Mouse (Mus musculus): ENCODE measurements at regions not wholly inside any gene's neighbourhood (a gene's known extent, or its start where the extent isn't known, plus 50 kb on each side); places are given as distances from the start of the nearest gene placed in this dataset.
"Not testable (repeated sequence)": the region's sequence is repeated elsewhere in the genome, so short reads cannot be mapped to it uniquely, and the experiment has no call there.

DNA sequence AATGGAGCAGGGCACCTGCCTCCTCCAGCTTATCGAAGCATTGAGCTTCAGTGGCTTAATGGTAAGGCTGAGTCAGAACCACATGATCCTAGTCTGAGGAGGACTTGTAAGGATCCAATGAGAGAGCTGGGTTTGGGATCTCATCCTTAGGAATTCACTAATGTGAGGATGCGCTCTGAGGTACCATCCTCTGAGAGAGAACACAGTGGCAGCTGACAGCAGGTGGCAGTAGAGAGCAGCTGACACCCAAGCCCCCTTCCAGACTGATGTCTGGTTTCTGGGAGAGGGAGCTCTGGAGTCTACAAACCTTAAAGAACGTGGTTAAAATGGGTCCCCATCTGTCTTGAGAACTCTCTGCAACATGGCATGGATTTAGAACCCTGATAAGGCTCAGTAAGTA is 137.8 kb downstream of the B3glct start:
- peak; percentile 31 to 38 for DNase-seq (ENCODE audit: low spot score in 2 of 2)

DNA sequence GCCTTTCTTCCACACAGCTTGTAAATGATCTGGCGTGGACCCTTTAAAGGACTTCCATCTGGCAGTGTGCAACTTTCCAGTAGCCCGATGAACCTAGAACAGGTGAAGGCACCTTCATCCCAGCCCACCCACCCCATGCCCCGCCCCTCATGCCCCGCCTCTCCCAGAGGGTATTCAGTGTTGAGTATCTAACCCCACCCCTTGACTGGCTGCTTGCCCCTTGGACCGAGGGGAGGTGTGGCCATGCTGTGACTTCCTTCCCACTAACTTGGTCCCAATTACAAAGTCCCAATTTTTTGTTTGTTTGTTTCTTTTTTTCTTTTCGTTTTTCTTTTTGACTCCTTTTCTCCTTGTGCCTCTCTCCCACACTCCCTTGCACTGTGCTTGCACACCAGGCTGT is 140.8 kb downstream of the B3glct start:
- no peak for DNase-seq (ENCODE audit: low spot score in 2 of 2)

DNA sequence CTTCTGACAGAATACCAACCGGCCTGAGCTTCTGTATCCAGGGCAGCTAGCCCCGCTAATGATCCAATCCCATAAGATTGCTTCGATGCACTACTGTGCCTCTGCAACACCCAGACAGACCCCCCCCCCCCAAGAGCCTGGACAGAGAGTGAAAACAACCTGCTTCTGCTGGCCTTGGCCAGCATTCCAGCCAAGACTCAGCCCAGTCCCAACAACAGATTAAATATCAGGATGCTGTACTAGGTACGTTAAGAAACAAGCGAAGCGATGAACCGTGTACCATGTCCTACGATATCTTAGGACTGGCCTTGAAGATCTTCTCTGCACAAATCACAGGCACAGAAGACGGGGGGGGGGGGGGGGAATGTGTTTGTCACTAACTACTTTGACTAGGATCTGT is 145.8 kb downstream of the B3glct start:
- DNase-seq (ENCODE audit: low spot score in 2 of 2), result no peak

DNA sequence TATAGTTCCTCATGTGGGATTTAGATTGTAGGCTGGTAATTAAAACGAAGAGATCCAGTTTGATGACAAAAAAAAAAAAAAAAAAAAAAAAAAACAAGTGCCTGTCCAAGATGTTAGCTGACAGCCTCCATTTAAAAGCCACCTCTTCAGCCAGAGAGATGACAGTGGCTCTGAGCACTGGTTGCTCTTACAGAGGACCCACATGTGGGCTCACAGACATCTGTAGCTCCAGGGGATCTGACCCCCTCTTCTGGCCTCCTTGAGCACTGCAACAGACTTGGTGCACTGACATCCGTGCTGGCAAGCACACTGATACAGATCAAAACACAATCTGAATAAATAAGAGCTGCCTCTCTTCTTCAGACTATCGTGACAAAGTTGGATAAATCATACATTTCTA is 149.6 kb downstream of the B3glct start:
- DNase-seq (ENCODE audit: low spot score in 2 of 2), result no peak

DNA sequence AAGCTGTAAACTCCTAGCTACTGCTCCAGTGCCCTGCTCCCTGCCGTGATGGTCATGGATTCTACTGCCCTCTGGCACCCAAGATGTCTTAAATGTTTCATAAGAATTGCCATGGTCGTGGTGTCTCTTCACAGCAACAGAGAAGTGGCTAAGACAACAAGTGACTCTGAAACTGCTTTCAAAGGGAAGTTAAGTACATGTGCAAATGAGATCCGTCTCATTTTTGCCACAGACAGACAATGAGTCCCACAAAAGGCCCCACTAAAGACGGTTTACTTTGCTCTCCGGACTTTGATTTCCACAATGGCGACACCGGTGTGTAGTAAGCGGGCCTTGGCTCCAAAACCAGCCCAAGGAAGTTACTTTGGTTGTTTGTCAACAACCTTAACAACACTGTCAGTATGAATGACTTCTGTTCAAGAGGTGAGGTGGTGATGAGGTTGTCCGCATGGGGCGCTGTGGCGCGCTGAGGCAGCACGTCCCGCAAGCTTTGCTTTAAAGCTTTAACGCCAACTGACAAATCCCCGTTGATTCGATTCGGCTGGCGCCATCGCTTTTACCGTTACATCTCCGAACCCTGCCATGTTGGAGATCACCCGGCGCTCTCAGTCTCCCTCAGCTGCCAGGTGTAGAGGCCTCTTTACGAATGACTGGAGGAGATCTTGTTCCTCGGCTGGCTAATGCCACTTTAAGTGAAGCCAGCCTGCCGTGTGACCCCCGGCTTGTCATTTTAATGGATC is 153.3 kb downstream of the B3glct start:
- DNase-seq (ENCODE audit: low spot score in 2 of 2), result peak; percentile 66 to 78

DNA sequence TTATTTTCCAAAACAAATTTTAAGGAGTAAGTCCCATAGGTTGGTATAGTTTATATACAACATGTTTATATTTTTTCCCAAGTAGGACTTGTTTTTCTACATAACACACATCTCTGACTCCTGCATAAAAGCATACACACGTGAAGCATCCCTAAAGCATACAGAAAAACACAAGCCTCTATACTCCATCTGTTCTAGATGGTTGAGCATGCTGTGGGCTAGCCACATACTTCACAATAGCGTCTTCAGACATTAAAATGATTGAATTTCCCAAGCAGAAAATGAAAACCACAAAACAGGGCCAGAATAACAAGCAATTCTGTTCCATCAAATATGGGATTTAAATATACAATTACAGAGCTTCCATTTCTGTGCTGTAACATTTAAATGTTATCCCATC is 159.3 kb downstream of the B3glct start:
- DNase-seq (ENCODE audit: low spot score in 2 of 2), result no peak

DNA sequence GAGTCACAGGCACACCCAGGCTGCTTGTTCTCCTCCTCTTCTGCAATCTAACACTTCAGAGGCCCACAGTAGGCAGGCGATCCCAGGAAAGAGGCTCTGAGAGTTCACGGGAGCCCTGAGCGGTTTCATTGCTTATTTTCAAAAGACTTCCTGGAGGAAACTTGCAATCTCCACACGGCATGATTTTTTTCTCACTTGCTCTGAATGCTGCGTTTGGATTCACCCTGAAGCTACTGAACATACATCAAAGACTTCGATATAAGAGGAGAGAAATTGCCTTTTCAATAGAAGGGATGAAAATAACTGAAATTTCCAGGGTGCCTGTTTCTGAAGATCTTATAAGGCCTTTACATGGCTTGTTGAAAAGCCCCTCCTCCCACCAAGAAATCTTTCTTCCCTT is 164.5 kb downstream of the B3glct start:
- no peak for DNase-seq (ENCODE audit: low spot score in 2 of 2)

DNA sequence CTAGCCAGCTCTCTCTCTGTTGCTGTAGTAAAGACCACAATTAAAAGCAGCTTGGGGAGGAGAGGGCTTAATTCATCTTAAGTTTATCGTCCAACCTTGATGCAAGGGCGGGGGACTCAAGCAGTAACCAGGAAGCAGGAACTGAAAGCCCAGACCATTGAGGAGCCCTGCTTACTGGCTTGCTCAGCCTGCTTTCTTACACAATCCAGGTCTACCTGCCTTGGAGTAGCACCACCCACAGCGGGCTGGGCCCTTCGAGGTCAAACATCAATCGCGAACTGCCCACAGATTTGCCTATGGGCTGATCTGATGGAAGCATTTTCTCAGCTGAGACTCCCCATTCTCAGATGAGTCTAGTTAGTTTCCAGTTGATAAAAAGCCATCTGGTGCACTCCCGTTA is 165.3 kb downstream of the B3glct start:
- DNase-seq (ENCODE audit: low spot score in 2 of 2), result no peak

DNA sequence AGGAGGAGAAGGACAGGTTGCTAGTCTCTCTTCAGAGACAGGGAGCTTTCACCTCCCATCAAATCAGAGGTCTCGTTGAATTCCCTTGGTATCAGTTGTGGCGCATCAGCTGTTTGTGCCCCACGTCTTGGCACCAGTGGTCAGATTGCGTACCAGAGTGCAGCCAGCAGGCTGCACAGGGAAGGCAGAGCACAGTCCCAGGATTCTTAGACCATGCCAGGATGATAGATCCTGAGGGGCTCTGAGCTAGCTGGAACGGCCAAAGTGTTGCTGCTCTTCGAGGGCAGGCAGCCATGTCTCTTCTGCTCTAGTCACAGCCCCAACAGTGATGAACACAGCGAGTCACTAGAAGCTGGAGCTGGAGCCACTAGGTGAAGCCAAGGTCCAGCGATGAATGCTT is 167.2 kb downstream of the B3glct start:
- DNase-seq (ENCODE audit: low spot score in 2 of 2), result no peak

DNA sequence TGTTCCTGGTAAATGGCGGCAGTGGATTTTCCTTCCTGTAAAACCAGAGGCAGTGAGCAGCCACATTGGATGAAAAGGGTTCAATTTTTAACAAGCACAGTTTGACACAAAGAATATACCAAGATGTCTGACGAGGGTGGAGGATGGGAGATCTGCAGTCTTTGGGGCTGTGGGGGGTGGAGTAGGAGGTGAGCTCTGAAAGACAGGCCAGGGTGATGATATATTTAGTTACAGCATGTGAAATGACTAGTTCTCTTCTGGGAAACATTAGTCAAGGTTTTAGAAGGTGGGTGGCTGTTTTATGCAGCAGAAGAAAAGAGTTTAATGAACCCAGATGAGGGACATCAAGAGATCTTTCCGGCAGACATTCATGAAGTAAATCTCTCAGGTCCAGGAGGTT is 170.0 kb upstream of the Rxfp2 start:
- peak in 1 of 2 experiments; percentile 25 for DNase-seq (ENCODE audit: low spot score in 2 of 2)

DNA sequence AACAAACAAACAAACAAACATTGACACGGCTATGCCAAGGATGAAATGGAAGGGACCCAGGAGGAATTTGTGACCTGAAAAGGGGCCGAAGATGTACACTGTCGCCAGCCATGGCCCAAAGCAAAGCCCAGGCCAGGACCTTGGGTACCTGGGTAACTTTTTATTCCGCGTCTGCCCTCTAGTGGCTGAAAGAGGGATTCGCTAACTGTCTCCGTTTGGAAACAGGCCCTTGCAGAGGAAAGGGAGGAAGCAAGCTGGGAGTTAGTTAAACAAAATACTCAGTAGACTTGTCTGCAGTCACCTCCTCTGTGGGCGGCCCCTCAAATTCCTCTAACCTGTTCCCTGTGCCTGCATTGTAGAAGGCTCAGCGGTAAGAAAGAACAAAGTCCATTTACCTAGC is 167.5 kb upstream of the Rxfp2 start:
- peak; percentile 75 to 84 for DNase-seq (ENCODE audit: low spot score in 2 of 2)

DNA sequence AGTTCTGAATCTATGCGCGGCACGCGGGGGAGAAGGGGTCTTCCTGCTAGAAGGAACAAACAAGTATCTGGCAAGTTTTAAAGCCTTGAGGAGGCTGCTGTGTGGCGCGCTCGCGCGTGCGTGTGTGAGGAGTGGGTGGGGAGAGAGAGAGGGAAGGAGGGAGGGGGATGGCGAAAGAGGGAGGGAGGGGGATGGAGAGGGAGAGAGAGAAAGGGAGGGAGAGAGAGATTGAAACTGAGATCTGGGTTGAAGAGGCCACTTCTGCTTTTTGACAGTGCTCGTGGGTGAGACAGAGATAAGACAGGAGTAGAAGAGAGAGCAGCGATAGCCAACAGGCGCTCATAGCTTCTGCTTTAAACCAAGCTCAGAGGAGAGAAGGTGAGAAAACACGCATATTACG is 166.0 kb upstream of the Rxfp2 start:
- DNase-seq (ENCODE audit: low spot score in 2 of 2), result no peak

DNA sequence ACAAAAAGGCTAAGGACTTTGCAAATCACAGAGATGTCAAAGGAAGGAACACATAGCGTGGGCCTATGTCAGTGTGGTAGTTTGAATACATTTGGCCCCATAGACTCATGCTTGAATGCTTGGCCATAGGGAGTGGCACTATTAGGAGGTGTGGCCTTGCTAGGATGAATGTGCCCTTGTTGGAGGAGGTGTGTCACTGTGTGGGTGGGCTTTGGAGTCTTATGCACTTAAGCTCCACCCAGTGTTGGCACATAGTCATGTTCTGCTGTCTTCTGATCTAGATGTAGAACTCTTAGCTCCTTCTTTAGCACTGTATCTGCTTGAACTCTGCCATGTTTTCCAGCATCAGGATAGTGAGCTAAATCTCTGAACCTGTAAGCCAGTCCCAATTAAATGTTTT is 162.4 kb upstream of the Rxfp2 start:
- DNase-seq (ENCODE audit: low spot score in 2 of 2), result no peak

DNA sequence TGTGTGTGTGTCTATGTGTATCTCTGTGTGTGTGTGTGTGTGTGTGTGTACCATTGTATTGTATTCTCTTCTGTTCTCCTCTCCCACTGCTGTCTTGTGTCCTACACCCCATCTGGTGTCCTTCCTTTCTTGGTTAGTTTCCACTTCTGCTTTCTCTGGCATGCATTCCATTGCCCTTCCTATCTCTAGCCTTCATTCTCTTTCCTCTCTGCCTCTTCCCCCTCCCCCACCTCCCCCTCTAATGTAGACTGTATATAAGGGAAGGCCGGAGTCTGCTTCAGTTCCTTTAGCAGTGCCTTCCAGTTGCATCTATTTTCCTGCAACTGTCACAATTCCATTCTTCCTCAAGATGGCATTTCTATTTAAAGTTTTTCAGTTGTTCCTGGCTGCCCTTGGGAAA is 161.5 kb upstream of the Rxfp2 start:
- DNase-seq (ENCODE audit: low spot score in 2 of 2), result no peak

DNA sequence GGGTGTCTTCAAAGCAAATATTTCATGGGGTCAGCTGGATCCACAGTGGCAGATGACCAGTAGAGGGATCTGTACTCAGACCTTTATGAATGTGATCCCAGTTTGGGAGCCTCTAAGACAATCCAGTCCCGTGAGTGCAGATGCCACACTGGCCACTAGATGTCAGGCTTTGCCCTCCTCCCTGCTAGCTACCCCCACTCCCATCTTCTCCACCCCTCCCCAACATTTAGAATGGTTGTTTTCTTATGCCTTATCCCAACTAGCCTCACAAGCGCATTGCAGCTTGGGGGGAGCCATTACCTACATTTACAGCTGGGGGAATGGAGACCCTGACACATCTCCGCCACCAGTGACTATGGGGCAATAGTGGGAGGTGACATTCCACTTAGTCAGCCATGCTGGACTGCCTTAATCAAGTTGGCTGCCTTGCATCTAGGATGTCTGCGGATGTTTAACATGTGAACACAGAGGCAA is 156.9 kb upstream of the Rxfp2 start:
- peak; percentile 56 to 66 for DNase-seq (ENCODE audit: low spot score in 2 of 2)

DNA sequence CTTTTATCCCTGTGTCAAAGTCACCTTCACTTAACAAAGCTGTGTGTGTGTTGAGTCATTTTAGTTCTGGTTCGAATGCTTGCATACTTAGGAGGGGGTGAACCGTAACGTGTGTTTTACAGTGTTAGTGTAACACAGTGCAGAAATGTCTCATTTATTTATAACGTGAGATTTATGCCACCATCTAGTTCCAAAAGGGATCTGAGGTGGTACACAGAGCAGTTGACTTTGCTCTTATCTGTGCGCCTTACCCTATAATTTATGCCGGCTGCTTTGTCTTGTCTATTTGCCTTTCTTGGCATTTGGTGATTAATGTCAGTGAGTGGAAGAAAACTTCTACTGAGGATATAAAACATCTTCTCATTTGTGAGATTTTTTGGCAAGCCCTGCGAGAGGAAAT is 150.5 kb upstream of the Rxfp2 start:
- DNase-seq (ENCODE audit: low spot score in 2 of 2), result no peak

DNA sequence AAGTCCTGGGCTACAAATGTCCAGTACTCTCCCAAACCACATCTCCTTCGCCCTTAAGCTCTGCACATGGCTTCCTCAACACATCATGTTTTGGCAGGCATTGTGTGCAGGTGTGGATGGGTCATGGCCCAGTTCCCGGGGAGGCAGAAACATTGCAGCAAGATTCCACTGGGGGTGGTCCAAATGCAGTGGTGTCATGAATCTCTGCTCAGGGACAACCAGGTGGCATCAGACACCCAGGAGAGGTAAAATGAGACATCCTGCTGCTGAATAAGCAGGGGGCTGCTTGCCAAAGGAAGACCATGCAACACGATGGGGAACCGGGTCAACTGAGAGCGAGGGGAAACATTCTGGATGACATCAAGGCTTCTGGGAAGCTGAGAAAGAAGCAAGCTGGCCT is 149.0 kb upstream of the Rxfp2 start:
- DNase-seq (ENCODE audit: low spot score in 2 of 2), result no peak

DNA sequence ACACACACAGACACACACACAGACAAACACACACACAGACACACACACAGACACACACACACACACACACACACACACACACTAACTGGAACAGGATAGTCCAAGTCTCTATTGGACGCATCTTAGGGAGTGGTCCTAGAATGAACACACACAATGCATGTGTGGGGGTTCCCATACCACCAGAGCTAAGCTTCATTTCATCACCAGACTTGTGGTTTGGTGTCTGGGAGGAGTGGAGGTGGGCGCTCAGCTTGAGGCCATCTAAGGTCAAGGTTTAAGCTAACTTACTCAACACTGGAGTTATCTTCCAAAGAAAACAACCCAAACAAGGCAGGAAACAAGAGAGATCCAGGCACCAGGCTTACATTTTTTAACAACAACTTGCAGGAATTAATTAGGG is 147.9 kb upstream of the Rxfp2 start:
- DNase-seq (ENCODE audit: low spot score in 2 of 2), result no peak

DNA sequence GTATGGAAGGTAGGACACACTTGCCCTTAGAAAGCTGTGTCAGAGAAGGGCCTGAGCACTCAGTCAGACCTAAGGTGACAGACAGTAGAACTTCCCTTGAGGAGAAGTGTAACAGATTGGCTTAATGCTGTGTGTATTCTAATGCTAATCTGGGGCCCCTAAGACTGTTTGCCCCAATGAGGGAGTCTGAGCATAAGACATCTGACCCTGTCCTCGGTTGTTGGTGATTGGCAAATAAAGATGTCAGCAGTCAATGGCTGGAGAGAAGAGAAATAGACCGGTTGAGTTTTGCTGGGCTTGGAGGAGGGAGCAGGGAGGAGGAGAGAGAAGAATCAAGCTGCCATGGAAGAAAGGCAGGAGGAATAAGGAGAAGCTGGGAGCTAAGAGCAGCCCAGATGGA is 147.0 kb upstream of the Rxfp2 start:
- DNase-seq (ENCODE audit: low spot score in 2 of 2), result no peak

DNA sequence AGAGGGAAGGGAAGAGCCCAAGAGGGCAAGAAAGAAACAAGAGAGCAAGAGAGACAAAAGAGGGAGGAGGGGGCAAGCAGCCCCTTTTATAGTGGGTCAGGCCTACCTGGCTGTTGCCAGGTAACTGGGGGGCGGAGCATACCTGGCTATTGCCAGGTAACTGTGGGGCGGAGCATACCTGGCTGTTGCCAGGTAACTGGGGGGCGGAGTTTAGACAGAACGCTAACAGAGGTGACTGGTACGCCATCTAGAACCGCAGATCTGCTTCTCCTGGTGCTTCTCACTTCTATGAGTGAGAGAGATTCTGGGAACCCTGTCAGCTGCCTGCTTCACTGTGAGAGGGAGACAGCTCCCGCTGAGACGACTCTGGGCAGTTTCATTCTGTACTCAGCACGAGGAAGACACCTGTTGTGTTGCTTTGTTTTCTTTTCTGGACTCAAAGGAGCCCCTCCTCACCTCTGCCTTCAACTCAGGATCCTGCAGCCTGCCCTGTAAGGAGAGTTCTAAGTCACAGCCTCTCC is 144.9 kb upstream of the Rxfp2 start:
- no peak for DNase-seq (ENCODE audit: low spot score in 2 of 2)

DNA sequence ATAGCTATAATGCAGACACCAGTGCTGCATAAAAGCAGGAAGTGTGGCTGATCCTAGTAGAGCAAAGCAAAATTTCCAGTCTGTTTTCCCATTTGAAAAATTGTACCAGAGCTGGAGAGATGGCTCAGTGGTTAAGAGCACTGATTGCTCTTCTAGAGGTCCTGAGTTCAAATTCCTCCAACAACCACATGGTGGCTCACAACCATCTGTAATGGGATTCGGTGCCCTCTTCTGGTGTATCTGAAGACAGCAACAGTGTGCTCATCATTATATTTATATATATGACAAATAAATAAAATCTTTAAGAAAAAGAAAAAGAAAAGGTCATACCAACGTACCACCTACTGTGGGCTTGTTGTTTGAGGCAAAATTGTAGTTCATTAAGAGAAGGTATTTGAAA is 144.1 kb upstream of the Rxfp2 start:
- no peak for DNase-seq (ENCODE audit: low spot score in 2 of 2)

DNA sequence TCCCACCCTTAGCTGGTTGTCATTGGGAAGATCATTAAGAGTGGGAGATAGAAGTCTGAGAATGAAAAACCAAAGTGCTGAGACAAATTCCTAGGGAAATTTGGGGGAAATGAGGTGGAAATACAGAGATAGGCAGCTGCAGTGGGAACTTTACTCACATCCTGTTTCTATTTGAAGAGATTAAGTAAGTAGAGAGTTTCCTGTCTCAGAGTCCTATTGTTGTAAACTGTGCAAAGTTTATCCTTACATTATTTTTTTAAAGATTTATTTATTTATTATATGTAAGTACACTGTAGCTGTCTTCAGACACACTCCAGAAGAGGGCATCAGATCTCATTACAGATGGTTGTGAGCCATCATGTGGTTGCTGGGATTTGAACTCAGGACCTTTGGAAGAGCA is 126.0 kb upstream of the Rxfp2 start:
- not testable (repeated sequence) for DNase-seq (ENCODE audit: low spot score in 2 of 2)

DNA sequence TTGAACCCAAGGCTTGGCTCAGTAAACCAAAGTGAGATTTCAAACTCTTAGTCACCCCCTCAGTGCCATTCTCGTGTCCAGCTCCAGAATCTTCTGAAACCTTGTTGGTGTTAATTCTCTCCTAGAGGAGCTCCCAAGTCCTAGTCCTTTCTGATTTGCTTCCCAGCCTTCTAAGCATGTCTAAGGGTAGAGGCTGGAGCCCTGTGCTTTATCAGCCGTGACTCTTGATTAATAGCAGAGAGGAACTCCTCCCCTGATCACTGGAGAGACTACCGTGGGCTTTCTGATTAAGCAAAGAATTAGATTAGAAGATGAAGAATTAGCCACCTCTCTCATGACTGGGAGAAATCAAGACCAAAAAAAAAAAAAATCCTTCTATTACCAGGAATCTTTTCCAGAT is 111.5 kb upstream of the Rxfp2 start:
- DNase-seq (ENCODE audit: low spot score in 2 of 2), result no peak

Measured in frontal cortex, postnatal 36 days (tissue).